Mouse (Mus musculus): ENCODE data around the gene Smdt1.

GRCm38 (mm10) chr15:82345820-82346470 lies 7.2 kb downstream of the Smdt1 start:
- TF ChIP-seq CTCF (conservative IDR thresholded peaks at IDR 0.05; ENCODE audit: low read length) (no peak), NANOG (IDR thresholded peaks at IDR 0.05; ENCODE audit: borderline replicate concordance, low read length) (no peak)

Measured in E14TG2a.4 (cell line).